Comparison of ENCODE assay signal across 34 mouse cellular contexts in genomic region chr13:95063390-95064017, GRCm38 (mm10).
A peak's percentile ranks its signal among the peaks of the same experiment; 100 is the strongest.
DNase-seq lines count a peak whose midpoint lies in the region; ATAC-seq and TF ChIP-seq lines count a peak whose summit lies in the region.
"Had no signal": no experiment of that assay in that cellular context is flagged by ENCODE, and none has a peak within 500 bp of the region (broad histone marks: within the 10 kb centered on the region; RNA-seq: fewer than 3 reads in every experiment).

No protein-coding gene starts in this region.

- ATAC-seq in midbrain, postnatal 0 days (ENCODE audit: low FRiP score): 0 out of 2 replicates have a peak, but pooled peaks have one; percentile 5
- ATAC-seq in midbrain, embryonic 14.5 days (ENCODE audit: low FRiP score, low TSS enrichment): no peak
- no peak for ATAC-seq in forebrain, embryonic 11.5 days (replicated peaks; ENCODE audit: low FRiP score)
- ATAC-seq: hindbrain, postnatal 0 days; intestine, postnatal 0 days; midbrain, embryonic 16.5 days had no signal

- TF ChIP-seq CTCF in midbrain, postnatal 0 days (IDR thresholded peaks at IDR 0.05): no peak

- no peak overlapping the region for H3K4me3 ChIP-seq in midbrain, postnatal 0 days (ENCODE audit: low read depth, low read length)
- H3K4me3 ChIP-seq in midbrain, embryonic 14.5 days (replicated peaks; ENCODE audit: low read depth, low read length): no peak overlapping the region
- no peak overlapping the region for H3K4me3 ChIP-seq in forebrain, embryonic 11.5 days (ENCODE audit: low read depth, low read length)
- H3K4me3 ChIP-seq: erythroblast, embryonic 14.5 days; forebrain, embryonic 12.5 days; heart, embryonic 10.5 days; heart, embryonic 15.5 days; hindbrain, embryonic 12.5 days; limb, embryonic 13.5 days; megakaryocyte, embryonic 14.5 days; myocyte; neural tube, embryonic 13.5 days; stomach, embryonic 15.5 days had no signal

- no peak overlapping the region for H3K9ac ChIP-seq in midbrain, postnatal 0 days (replicated peaks; ENCODE audit: low read length, poor library complexity, severe bottlenecking)
- H3K9ac ChIP-seq in midbrain, embryonic 14.5 days (replicated peaks; ENCODE audit: low read length): no peak overlapping the region
- no peak overlapping the region for H3K9ac ChIP-seq in forebrain, embryonic 11.5 days (ENCODE audit: low read length)
- H3K9ac ChIP-seq: forebrain, embryonic 12.5 days; heart, embryonic 15.5 days; hindbrain, embryonic 12.5 days; limb, embryonic 13.5 days; neural tube, embryonic 13.5 days; stomach, embryonic 15.5 days had no signal

- H3K27me3 ChIP-seq in midbrain, postnatal 0 days (ENCODE audit: insufficient read depth, low read length): no peaks in the 10 kb centered on the region
- H3K27me3 ChIP-seq in midbrain, embryonic 14.5 days (ENCODE audit: control insufficient read depth, insufficient read depth, low read length): no peaks in the 10 kb centered on the region
- H3K27me3 ChIP-seq in forebrain, embryonic 11.5 days (ENCODE audit: control insufficient read depth, insufficient read depth, low read length): no peaks in the 10 kb centered on the region
- H3K27me3 ChIP-seq: forebrain, embryonic 12.5 days; heart, embryonic 15.5 days; hindbrain, embryonic 12.5 days; limb, embryonic 13.5 days; neural tube, embryonic 13.5 days; stomach, embryonic 15.5 days had no signal

- H3K4me1 ChIP-seq in midbrain, postnatal 0 days (ENCODE audit: insufficient read depth, low read length): no peaks in the 10 kb centered on the region
- no peaks in the 10 kb centered on the region for H3K4me1 ChIP-seq in midbrain, embryonic 14.5 days (ENCODE audit: control insufficient read depth, insufficient read depth, low read length)
- H3K4me1 ChIP-seq in forebrain, embryonic 11.5 days (replicated peaks; ENCODE audit: control insufficient read depth, insufficient read depth, low read length): no peaks in the 10 kb centered on the region
- H3K4me1 ChIP-seq: heart, embryonic 10.5 days; heart, embryonic 15.5 days; hindbrain, embryonic 12.5 days; limb, embryonic 13.5 days; stomach, embryonic 15.5 days had no signal

- H3K27ac ChIP-seq in midbrain, postnatal 0 days (ENCODE audit: low read depth, low read length): no peak overlapping the region
- no peak overlapping the region for H3K27ac ChIP-seq in midbrain, embryonic 14.5 days (replicated peaks; ENCODE audit: low read depth, low read length)
- H3K27ac ChIP-seq in forebrain, embryonic 11.5 days (ENCODE audit: low read depth, low read length): no peak overlapping the region
- H3K27ac ChIP-seq: forebrain, embryonic 12.5 days; heart, embryonic 10.5 days; heart, embryonic 15.5 days; hindbrain, embryonic 12.5 days; hindbrain, postnatal 0 days; limb, embryonic 13.5 days; neural tube, embryonic 13.5 days; stomach, embryonic 15.5 days had no signal

- DNase-seq in midbrain, postnatal 0 days (ENCODE audit: low spot score): no peak
- no peak for DNase-seq in midbrain, embryonic 14.5 days
- peak; percentile 64 for DNase-seq in CD4-positive, CD25-positive, alpha-beta regulatory T cell, adult 2 months (ENCODE audit: low read depth, low spot score)
- DNase-seq in induced T-regulatory cell, adult 2 months (ENCODE audit: low read depth): peak; percentile 49
- DNase-seq in forebrain, embryonic 11.5 days (ENCODE audit: low spot score): no peak
- DNase-seq in thymus, postnatal 25 days: no peak
- DNase-seq in ovary, postnatal 10 days (ENCODE audit: low spot score): no peak
- DNase-seq: adrenal gland, adult 2 months; adrenal gland, postnatal 36 days; cerebellum, adult 18-20 months; cerebellum, postnatal 10 days; gastrocnemius, postnatal 10 days; heart, postnatal 36 days; kidney, adult 9 months; kidney, postnatal 10 days; layer of hippocampus, adult 9-11 months; lung, postnatal 36 days; thymus, adult 18-20 months; thymus, postnatal 36 days had no signal

- no peak overlapping the region for H3K4me2 ChIP-seq in midbrain, postnatal 0 days (ENCODE audit: low read depth, low read length, poor library complexity, severe bottlenecking)
- no peak overlapping the region for H3K4me2 ChIP-seq in midbrain, embryonic 14.5 days (ENCODE audit: low read length)
- H3K4me2 ChIP-seq in forebrain, embryonic 11.5 days (ENCODE audit: low read depth, low read length, severe bottlenecking): no peak overlapping the region
- H3K4me2 ChIP-seq: forebrain, embryonic 12.5 days; heart, embryonic 15.5 days; hindbrain, embryonic 12.5 days; limb, embryonic 13.5 days; liver, embryonic 11.5 days; neural tube, embryonic 13.5 days; stomach, embryonic 15.5 days had no signal

- no peaks in the 10 kb centered on the region for H3K9me3 ChIP-seq in midbrain, postnatal 0 days (ENCODE audit: low read length)
- no peaks in the 10 kb centered on the region for H3K9me3 ChIP-seq in midbrain, embryonic 14.5 days (ENCODE audit: control insufficient read depth, low read length)
- no peaks in the 10 kb centered on the region for H3K9me3 ChIP-seq in forebrain, embryonic 11.5 days (ENCODE audit: control insufficient read depth, low read length)
- H3K9me3 ChIP-seq: forebrain, embryonic 12.5 days; G1E; heart, embryonic 10.5 days; heart, embryonic 15.5 days; hindbrain, embryonic 12.5 days; limb, embryonic 13.5 days; neural tube, embryonic 13.5 days; stomach, embryonic 15.5 days had no signal

- no peaks in the 10 kb centered on the region for H3K36me3 ChIP-seq in midbrain, postnatal 0 days (ENCODE audit: insufficient read depth, low read length)
- no peaks in the 10 kb centered on the region for H3K36me3 ChIP-seq in midbrain, embryonic 14.5 days (ENCODE audit: control insufficient read depth, insufficient read depth, low read length)
- H3K36me3 ChIP-seq in forebrain, embryonic 11.5 days (ENCODE audit: control insufficient read depth, insufficient read depth, low read length): no peaks in the 10 kb centered on the region
- H3K36me3 ChIP-seq: forebrain, embryonic 12.5 days; G1E; heart, embryonic 10.5 days; heart, embryonic 15.5 days; hindbrain, embryonic 12.5 days; limb, embryonic 13.5 days; neural tube, embryonic 13.5 days; stomach, embryonic 15.5 days had no signal

- WGBS in midbrain, postnatal 0 days: 59% methylated on average over 4 of the region's 4 CpGs
- WGBS in midbrain, embryonic 14.5 days: 58% methylated on average over 4 of the region's 4 CpGs
- 77% methylated on average over 4 of the region's 4 CpGs for WGBS in forebrain, embryonic 11.5 days

Comparison
In these comparisons a context has a peak if more than half of its experiments do, and no peak if none do; other contexts are left out.
1. DNase-seq: peak in CD4-positive, CD25-positive, alpha-beta regulatory T cell, adult 2 months (single experiment) and induced T-regulatory cell, adult 2 months (single experiment); none in midbrain, postnatal 0 days (single experiment), midbrain, embryonic 14.5 days (single experiment), forebrain, embryonic 11.5 days (single experiment), thymus, postnatal 25 days (single experiment) and ovary, postnatal 10 days (single experiment).